Mouse (Mus musculus) B cell, adult 67 days (primary cell): ENCODE results near the gene Arl16. TPM values are rescaled to one million over a fixed set of nuclear protein-coding genes. Genes with fewer than 3 reads are reported as not detected.

ENCODE experiments used
- total RNA-seq, 2 experiments: library from RNA; stranded (reverse); gene quantifications; 4 replicates each; pipeline ENCODE4 v1.2.4; 2023

Gene Arl16
- 10 to 100 TPM; 13.0 to 15.9 TPM for total RNA-seq

DNA sequence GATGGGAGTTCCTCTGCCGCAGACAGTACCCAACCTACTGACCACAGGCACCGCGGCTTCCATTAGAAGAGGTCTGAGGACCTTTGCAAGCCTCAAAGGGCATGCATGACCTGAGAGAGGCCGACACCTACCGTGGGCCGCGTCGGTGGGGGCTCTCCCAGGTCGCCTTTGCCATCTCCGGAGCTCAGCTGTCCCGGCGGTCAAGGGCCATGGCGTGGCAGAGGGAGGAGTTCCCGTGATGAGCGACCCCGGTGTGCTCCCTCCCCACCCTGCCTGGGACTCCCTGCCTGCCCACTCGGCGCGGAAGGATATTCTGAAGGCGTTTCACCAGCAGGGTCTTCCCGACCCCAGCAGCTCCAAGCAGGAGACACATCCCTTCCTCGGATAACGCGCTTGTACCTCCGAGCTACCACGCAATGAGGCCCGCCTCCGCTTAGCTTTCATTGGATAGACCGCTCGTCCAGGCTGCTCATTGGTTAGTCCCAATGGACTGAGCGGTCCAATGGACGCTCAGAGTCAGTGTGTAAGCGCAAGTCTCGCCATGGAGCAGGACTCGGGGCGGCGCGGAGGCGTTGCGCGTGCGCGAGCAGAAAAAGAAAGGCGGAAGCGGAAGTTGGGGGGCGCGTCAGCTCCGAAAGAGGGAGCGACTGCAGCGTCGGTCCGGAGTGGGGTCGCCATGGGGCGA is at the start of gene Arl16:
Arl16 (minus strand) TSS at position 557 of the 685 bp plus-strand sequence.

DNA sequence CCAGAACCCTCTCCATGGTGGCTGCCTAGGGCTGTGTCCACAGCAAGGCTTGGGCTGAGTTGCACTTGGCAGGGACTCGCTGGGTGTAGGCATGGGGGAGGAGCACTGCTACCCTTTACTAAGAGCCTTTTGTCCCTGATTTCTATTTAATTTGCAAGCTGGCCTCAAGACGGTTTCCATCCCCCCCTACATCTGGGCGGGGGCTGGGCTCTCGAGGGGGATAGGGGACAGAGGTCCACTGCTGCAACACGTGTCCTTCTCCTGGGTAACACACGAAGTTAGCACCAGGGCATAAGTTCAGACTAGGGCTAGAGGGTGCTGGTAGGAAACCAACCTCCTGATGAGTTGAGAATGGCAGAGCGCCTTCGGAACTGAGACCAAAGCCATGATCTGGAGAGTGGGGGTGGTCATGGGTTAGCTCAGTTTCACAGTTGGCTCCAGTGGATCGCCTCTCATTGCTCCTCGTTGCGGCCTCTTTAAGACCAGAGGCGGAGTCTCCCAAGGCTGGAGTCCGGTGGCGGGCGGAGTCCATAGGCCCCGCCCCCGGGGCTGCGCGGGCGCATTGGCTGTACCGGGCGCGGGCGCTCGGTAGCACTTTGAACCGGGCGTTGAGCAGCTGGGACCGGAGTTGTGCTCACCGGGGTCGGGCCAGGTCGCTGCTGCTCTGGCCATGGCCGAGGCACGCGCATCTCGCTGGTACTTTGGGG is 24.1 kb upstream of the Arl16 start, which contains the start of gene Slc25a10:
Slc25a10 (plus strand) TSS at position 524 of the 707 bp plus-strand sequence.

DNA sequence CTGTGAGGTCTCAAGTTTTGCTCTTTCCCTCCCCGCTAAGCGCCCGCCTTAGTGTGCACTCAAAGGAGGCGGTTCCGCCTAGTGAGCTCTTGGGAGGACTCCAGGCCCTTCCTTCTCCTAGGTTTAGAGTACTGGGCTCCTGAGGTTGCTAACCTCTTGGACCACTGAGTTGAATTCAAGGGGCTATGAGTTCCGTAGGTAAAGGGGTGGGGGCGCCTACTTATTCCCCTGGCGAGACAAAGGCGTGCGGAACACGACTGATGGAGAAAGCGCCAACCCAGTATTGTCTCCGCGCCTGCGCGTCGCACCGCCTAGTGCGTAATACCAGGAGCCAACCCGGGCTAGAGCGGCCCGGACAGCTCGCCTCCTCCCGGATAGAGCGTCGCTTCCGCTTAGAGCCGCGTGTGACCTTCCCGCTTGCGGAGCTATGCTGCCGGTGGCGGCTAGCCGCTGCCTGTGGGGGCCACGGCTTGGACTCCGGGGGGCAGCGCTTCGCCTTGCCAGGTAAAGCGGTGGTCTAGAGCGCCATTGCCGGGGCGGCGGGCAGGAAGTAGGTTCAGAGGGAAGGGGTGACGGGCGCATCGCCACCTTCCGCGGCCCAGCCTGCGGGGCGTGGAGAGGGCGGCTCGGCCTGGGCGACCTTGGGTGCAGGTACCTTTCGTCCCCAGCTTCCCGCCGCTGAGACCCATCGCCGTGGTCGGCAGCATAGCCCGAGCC is 17.0 kb upstream of the Arl16 start, which contains the start of gene Mrpl12:
Mrpl12 (plus strand) TSS at position 349 of the 717 bp plus-strand sequence.

DNA sequence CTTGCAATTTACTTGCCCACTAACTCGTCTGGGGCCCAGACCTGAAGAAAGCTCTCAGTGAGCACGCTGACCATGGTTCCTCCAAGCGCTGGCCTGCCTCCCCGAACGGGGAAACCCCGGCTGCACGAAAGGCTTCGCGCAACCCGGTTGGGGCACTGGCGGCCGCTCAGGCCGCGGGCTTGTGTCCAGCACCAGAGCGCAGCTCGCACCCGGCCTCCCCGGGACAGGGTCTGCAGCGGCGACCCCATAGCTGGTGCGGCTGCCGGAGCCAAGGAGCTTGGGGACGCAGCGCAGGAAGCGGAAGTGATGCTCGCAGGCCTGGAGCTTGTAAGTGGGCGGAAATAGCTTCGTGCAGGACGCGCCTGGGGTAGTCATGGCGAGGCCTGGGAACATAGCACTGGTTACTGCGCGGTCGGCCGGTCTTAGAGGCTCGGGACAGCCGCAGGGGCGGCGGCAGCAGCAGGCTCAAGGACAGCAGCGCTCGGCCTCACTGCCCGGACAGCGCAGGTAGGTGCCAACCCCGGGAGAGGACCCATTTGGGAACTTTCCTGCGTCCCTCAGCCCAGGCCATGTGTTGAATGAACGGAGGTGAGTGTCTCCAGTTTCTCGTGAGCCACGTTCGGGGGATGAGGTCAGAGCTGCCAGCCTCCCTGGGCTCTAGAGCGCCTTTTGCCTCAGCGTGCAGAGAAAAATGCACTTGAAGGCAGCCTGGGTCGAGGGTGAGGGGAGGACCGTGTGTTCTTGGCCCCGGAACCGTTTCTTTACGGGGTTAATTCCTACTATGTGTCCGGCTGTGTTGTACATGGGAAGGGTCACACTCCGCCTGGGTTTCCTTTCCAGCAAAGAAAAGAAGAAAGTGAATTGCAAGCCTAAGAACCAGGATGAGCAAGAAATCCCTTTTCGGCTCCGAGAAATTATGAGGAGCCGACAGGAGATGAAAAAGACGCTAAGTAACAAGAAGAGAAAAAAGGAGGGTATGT is 9.3 kb downstream of the Arl16 start, which contains the start of the genes Oxld1 and Ccdc137:
Oxld1 (minus strand) TSS at position 297 of the 980 bp plus-strand sequence.
Ccdc137 (plus strand) TSS at position 344 of the 980 bp plus-strand sequence.

DNA sequence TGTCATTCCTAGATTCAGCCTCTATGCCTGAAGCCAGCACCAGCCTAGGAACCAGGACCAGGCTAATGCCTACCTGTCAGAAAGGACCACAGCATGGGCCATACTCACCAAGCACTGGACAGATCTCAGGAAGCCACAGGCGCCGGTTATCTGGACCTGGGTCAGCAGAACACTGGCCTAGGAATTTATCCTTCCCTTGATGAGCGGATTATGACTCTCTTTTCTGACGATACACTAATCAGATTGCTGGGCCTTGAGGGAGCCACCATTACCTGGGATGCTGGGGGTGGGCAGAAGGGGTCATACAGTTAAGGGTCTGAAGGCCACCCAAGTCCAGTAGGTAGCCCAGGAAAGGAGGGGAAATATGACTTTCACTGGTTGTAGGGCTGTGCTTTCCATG is 14.1 kb downstream of the Arl16 start, which contains the start of gene Pde6g:
Pde6g (minus strand) TSS at position 195 of the 400 bp plus-strand sequence.

DNA sequence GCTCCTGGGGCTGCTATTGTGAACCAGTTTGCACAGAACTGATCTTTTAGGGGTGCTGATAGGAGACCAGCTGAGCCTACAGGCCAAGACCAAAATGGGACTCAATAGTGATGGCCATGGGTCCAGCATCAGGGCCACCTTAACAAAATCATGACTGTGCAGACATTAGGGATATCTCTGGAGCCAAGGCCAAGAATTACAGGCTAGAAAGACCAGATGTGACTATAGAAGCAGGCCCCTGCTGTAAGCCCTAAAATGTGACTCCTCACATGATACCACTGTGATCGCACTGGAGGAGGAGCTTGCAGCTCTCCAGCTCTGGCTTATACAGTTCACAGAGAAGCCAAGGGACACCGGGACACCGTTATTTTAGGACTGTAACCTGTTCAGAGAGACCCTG is 25.1 kb downstream of the Arl16 start, which contains the start of gene Tspan10:
Tspan10 (plus strand) TSS at position 301 of the 400 bp plus-strand sequence.

DNA sequence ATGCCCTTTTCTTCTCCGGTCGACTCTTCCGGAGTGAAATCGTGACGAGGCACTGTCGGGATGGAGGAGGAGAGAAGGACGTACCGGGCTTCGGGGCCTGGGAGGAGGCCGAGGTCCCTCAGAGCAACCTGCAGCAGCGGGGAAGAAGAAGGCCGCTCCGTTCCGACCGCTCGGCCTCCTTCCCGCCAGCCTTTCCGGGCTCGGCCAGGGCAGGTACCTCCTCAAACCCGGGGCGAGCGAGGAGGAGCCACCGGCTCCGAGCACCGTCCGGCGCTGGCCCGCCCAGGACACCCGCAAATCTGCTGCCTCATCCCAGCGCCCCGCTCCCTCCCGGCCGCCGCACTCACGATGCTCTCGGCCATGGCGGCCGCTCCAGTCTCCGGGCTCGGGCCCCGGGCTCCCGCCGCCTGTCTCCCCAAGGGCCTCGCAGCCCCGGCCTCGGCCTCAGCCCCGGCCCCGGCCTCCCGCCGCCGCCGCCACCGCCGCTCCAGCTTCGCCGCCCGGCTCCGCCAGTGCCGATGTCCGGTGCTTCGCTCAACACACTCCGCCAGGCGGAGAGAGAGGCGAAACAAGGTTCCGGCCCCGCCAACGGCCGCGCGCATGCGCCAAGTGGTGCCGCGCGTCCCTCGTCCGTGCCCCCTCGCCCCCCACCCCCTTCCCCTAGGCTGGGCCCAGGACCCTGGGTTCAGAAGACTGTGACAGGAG is 30.1 kb downstream of the Arl16 start, which contains the start of gene Nploc4:
Nploc4 (minus strand) TSS at position 557 of the 705 bp plus-strand sequence.

Other genes starting within 250 kb of the Arl16 start
- gene Bahcc1, start 234.7 kb downstream of the Arl16 start, total RNA-seq = under 1 TPM in 1 of 2 experiments, not detected in 1; 0.12 TPM
- gene Actg1, start 119.1 kb downstream of the Arl16 start, total RNA-seq = 1,000 to 10,000 TPM; 1,199 to 1,232 TPM
- gene Fscn2, start 106.1 kb downstream of the Arl16 start, total RNA-seq = not detected
- 10 to 100 TPM; 23.1 to 23.6 TPM for gene Faap100, start 88.8 kb downstream of the Arl16 start, total RNA-seq
- 10 to 100 TPM; 57.3 to 70.4 TPM for gene Nploc4, start 29.9 kb downstream of the Arl16 start, total RNA-seq
- gene Tspan10, start 25.0 kb downstream of the Arl16 start, total RNA-seq = 10 to 100 TPM in 1 of 2 experiments, not detected in 1; 50.9 TPM
- gene Pde6g, start 14.1 kb downstream of the Arl16 start, total RNA-seq = under 1 TPM in 1 of 2 experiments, not detected in 1; 0.32 TPM
- 1 to 10 TPM; 5.4 to 9.3 TPM for gene Oxld1, start 9.5 kb downstream of the Arl16 start, total RNA-seq
- gene Ccdc137, start 9.5 kb downstream of the Arl16 start, total RNA-seq = 10 to 100 TPM; 37.4 to 41.2 TPM
- 10 to 100 TPM; 38.9 to 39.5 TPM for gene Mrpl12, start 17.0 kb upstream of the Arl16 start, total RNA-seq
- gene Slc25a10, start 24.2 kb upstream of the Arl16 start, total RNA-seq = 10 to 100 TPM; 14.7 to 15.0 TPM
- not detected for gene Gcgr, start 63.1 kb upstream of the Arl16 start, total RNA-seq
- 10 to 100 TPM; 40.5 to 43.6 TPM for gene Mcrip1, start 82.1 kb upstream of the Arl16 start, total RNA-seq
- gene Ppp1r27, start 83.5 kb upstream of the Arl16 start, total RNA-seq = not detected
- gene P4hb, start 105.6 kb upstream of the Arl16 start, total RNA-seq = 100 to 1,000 TPM; 141 to 149 TPM
- gene Arhgdia, start 114.0 kb upstream of the Arl16 start, total RNA-seq = 100 to 1,000 TPM; 520 to 527 TPM
- gene Alyref, start 130.8 kb upstream of the Arl16 start, total RNA-seq = 100 to 1,000 TPM; 130 to 143 TPM
- 10 to 100 TPM; 50.0 to 53.1 TPM for gene Anapc11, start 130.8 kb upstream of the Arl16 start, total RNA-seq
- 1 to 10 TPM; 1.6 to 2.4 TPM for gene Npb, start 140.9 kb upstream of the Arl16 start, total RNA-seq
- gene Pcyt2, start 150.3 kb upstream of the Arl16 start, total RNA-seq = 100 to 1,000 TPM; 107 to 119 TPM
- 100 to 1,000 TPM; 124 to 136 TPM for gene Sirt7, start 157.6 kb upstream of the Arl16 start, total RNA-seq
- 10 to 100 TPM; 48.0 to 54.0 TPM for gene Mafg, start 166.0 kb upstream of the Arl16 start, total RNA-seq
- gene Pycr1, start 176.2 kb upstream of the Arl16 start, total RNA-seq = under 1 TPM in 1 of 2 experiments, not detected in 1; 0.81 TPM
- gene Myadml2, start 180.6 kb upstream of the Arl16 start, total RNA-seq = 1 to 10 TPM in 1 of 2 experiments, not detected in 1; 1.4 TPM
- not detected for gene Notum, start 193.6 kb upstream of the Arl16 start, total RNA-seq
- gene Aspscr1, start 205.4 kb upstream of the Arl16 start, total RNA-seq = 100 to 1,000 TPM in 1 of 2 experiments, 10 to 100 TPM in 1; 97.4 to 100 TPM
- 10 to 100 TPM; 30.5 to 32.1 TPM for gene Cenpx, start 246.1 kb upstream of the Arl16 start, total RNA-seq
- gene Lrrc45, start 246.3 kb upstream of the Arl16 start, total RNA-seq = 10 to 100 TPM; 38.6 to 46.7 TPM